Mouse (Mus musculus): ENCODE results near the gene Tas2r125.
"Not testable (repeated sequence)": the region's sequence is repeated elsewhere in the genome, so short reads cannot be mapped to it uniquely, and the experiment has no call there.

The Tas2r125 gene

DNA sequence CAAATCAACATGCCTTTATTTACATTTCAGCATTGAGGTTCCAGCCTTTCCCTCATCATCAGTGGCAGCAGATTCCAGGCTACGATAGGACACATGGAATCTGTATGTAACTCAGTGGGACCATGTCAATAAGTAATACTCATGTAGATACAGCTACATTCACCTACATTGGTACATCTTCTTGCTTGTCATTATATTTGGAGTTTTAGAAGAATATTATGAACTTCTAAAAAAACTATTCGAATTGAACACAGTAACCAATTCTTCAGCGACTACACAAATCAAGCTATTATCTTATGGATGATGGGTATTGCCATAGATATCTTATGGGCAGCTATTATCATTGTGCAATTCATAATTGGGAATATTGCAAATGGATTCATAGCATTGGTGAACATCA is at the start of gene Tas2r125:
Gene Tas2r125, plus strand, starts transcription at position 301 of the 400 bp plus-strand sequence.
- no peak for DNase-seq (ENCODE audit: low spot score in 2 of 2)

DNA sequence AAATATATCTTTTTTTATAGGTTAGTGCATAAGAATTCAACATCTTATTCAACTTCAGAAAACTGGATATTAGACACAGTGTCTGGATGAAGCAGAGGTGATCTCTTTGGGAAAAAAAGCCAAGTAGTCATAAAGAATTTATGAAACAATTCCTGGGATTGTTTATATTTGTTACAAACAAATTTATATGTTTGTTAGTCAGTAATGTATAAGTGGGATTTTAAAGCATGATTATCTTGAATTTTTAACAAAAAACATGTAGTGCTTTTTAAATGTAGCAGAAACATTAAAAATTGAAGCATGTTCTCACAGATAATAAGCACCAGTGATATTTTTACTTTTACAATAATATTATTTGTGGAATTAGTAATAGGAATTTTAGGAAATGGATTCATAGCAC is 41.7 kb upstream of the Tas2r125 start, which contains the start of gene Tas2r110:
Gene Tas2r110, plus strand, starts transcription at position 301 of the 400 bp plus-strand sequence.
- DNase-seq (ENCODE audit: low spot score in 2 of 2) = no peak

DNA sequence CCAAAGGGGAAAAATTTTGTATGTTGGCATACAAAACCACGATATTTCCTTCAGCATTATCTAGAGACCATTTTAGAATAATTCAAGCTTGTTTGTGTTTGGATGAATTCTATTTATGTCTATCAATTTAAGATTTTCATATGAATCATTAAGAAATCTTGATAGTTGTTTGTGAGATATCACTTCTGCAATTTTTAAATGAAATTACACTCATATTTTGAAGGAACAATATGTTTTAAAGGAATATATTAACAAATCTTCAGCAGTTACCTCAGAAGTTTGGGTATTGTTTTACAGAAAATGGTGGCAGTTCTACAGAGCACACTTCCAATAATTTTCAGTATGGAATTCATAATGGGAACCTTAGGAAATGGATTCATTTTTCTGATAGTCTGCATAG is 16.7 kb upstream of the Tas2r125 start, which contains the start of gene Tas2r113:
Gene Tas2r113, plus strand, starts transcription at position 301 of the 400 bp plus-strand sequence.
- no peak for DNase-seq (ENCODE audit: low spot score in 2 of 2)

DNA sequence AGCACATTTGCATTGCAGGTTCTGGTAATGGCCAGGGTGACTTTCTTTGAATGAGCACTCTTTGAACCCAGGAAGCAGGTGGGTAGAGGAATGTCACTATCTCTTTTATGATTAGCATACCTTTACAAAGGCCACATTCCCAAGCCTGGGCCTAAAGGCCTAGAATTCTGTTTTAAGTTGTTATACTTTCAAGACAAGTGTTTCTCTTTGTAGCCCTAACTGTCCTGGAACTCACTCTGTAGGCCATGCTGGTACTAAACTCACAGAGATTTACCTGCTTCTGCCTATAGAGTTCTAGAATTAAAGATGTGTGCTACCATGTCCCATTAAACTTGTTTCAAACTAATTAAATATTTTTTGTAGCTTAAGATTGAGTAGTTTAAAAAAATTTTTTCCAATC is 31.9 kb downstream of the Tas2r125 start:
- not testable (repeated sequence) for DNase-seq (ENCODE audit: low spot score in 2 of 2)

- no peak for DNase-seq (ENCODE audit: low spot score in 2 of 2)
Measured at GRCm38 (mm10) chr6:132950802-132951201, 41.4 kb downstream of the Tas2r125 start, which contains the start of gene Tas2r129. Gene Tas2r129 (plus strand): TSS chr6:132951102.

GRCm38 (mm10) chr6:132957819-132958218 is 48.4 kb downstream of the Tas2r125 start, which contains the start of gene Tas2r131:
Gene Tas2r131 (minus strand): TSS chr6:132957919.
- no peak for DNase-seq (ENCODE audit: low spot score in 2 of 2)

Measured in cerebellum, postnatal 4 days (tissue).